Mouse (Mus musculus) cortical plate, adult 2 months (tissue): ENCODE measurements around the gene Veph1. TPM values are rescaled to one million over a fixed set of nuclear protein-coding genes. Genes with fewer than 3 reads are reported as not detected.

ENCODE experiments used
- H3K27ac ChIP-seq: fragments of 200-500 bp; 2 replicates; pipeline ENCODE4 v1.5.1; 2012; ENCODE audit warnings: low read length, control low read depth, inconsistent platforms; ENCODE audit not compliant: insufficient read depth
- H3K4me1 ChIP-seq: fragments of 200-500 bp; 2 replicates; pipeline ENCODE4 v1.6.1; 2011; ENCODE audit warnings: low read length; ENCODE audit not compliant: control insufficient read depth, insufficient read depth
- H3K4me3 ChIP-seq: fragments of 200-500 bp; 2 replicates; pipeline ENCODE4 v1.5.1; 2011; ENCODE audit warnings: mild to moderate bottlenecking, low read length, control low read depth; ENCODE audit not compliant: insufficient read depth
- CTCF ChIP-seq: fragments of 200-500 bp; IDR thresholded peaks from 2 replicates; pipeline ENCODE4 v1.5.1; 2011; ENCODE audit warnings: mild to moderate bottlenecking, control low read depth, low read length; ENCODE audit not compliant: insufficient read depth; ENCODE audit errors: extremely low read depth
- POLR2A ChIP-seq: fragments of 200-500 bp; IDR thresholded peaks from 2 replicates; pipeline ENCODE4 v1.6.1; 2011; ENCODE audit warnings: mild to moderate bottlenecking, low read length, control low read depth; ENCODE audit not compliant: insufficient read depth; ENCODE audit errors: extremely low read depth
- polyA plus RNA-seq: library from polyadenylated mRNA; depleted of rRNA; stranded (reverse); fragments of >200 nt; gene quantifications from 2 replicates; pipeline ENCODE4 v1.2.3, GENCODE M21; 2012

Veph1 gene
- polyA plus RNA-seq, 1 experiment = 0.04 TPM

DNA sequence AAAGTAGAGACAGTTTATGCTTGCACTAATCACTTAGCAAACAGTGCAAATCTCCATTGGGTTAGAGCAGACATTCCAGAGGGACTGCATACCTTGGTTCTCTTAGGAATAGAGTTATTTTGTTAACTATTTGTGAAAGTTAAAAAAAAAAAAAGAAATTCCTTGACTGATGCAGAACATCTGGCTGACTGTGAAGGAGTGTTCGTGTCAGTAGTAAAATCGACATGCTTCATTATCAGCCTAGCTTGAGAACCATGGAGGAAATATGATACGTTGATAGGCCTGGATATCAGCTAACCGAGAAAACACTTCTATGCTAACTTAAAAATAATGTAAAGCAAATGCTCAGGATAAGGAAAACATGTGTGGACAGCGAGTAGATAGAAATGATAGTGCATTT lies 191.1 kb downstream of the Veph1 start:
- H3K27ac ChIP-seq = no peak overlapping the region
- TF ChIP-seq CTCF = no peak
- TF ChIP-seq POLR2A = no peak
- H3K4me3 ChIP-seq = no peak overlapping the region
- H3K4me1 ChIP-seq = no peaks in the 10 kb centered on the region

DNA sequence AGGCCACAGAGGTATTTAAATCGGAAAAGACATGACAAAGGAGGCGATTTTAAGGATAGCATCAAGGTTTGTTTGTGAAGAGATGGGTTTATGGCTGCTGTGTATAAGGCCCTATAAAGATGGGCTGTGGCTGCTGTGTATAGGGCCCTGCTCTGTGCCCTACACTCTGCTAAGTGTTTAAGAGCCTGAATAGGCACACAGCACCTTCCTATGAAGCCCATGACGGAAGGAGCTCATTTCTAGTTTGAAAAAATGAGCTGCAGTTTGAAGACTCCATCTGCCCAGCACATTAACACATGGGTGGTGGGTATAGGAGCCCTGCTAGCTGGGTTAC lies 194.1 kb downstream of the Veph1 start:
- H3K4me3 ChIP-seq = no peak overlapping the region
- H3K4me1 ChIP-seq = no peaks in the 10 kb centered on the region
- H3K27ac ChIP-seq = no peak overlapping the region
- no peak for TF ChIP-seq CTCF

DNA sequence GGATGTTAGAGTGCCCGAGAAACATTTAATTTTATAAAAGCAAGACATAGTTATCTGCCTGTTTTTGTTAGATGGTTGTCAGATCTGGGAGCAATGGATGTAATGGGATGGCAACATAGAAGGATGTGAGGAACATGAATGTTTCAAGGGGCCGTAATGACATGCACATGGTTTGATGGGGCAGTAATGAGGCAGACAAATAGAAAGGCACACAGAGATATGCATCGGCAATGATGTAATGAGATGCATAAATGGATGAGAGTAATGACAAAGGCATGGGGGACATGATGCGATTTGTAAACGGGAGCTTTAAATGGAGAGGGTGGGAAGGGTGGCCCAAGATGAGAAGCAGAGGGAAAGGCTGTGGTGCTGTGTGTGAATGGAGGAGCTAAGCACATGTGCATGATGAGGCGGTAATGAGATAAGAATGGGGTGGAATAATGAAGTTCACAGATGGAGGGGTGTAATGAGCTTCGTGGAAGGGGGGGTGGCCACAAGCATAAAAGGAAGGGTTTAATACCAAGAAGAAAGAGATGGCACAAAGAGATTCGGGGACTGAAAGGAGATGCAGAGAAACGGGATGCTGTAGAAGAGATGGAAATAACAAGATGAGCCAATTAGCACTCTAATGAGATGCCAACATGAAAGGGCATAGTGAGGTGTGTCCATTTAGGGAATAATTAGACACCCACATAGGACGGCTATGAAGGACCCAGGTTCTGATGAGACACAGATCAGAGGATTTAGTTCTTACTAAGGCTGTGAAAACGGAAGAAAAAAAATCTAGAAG lies 194.6 kb downstream of the Veph1 start:
- Histone ChIP-seq H3K27ac (no peak overlapping the region), H3K4me3 (no peak overlapping the region), H3K4me1 (no peaks in the 10 kb centered on the region)
- TF ChIP-seq POLR2A = no peak
- no peak for TF ChIP-seq CTCF

DNA sequence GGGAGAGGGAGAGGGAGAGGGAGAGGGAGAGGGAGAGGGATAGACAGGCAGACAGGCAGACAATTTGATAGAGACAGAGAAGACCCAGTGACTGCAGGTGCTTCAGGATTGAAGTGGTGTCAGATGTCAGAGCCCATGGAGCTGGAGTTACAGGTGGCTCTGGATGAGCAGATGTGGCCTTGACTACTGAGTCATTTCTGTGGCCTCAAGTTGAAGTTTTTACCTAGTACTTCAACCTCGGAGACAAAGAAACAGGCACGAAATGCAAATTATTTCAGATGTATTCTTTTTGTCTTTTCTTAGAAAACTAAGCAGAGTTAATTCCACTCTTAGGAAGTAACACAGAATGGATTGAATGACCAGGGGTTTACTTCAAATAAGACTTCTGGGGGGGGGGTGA lies 195.6 kb downstream of the Veph1 start:
- H3K4me1 ChIP-seq = no peaks in the 10 kb centered on the region
- TF ChIP-seq CTCF (no peak), POLR2A (no peak)
- no peak overlapping the region for H3K4me3 ChIP-seq
- no peak overlapping the region for H3K27ac ChIP-seq

DNA sequence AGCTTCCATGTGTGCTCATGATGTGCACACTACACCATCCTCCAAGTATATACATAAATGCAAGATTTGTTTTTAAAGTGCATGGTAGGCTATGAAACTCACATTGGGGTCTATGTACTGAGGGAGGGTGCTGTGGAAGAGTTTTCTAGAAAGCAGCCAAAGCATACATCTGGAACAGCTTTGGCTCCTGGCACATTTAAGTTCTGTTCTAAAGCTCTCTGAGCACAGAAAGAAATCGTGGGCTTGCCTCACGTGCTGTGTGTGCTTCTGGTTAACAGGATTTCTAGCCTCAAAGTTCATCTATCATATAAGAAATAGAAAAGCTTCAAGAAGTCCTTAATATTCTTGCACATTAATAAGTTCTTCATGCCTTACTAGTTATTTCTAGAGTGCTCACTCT lies 204.9 kb downstream of the Veph1 start:
- TF ChIP-seq POLR2A (no peak), CTCF (no peak)
- H3K4me1 ChIP-seq = no peaks in the 10 kb centered on the region
- H3K4me3 ChIP-seq = no peak overlapping the region
- H3K27ac ChIP-seq = no peak overlapping the region

DNA sequence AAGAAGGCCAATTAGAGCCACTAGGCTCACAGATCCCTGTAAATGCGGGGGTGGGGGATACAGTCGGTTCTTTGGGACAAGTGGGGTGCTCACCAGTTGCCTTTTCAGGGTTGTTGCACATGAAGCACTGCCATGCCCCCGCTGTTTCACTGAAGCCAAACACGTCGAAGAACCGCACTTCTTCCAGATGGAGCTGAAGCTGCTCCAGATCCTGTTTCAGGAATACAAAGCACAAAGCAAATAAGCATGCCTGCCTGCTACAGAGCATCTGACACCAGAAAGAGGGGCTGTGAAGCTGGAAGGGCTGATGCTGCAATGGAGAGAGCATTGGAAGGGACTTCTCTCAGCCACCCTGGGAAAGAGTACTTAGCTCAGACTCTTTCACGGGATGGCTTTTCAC lies 209.0 kb downstream of the Veph1 start:
- Histone ChIP-seq H3K4me3 (no peak overlapping the region), H3K4me1 (no peaks in the 10 kb centered on the region), H3K27ac (no peak overlapping the region)
- no peak for TF ChIP-seq POLR2A
- no peak for TF ChIP-seq CTCF

DNA sequence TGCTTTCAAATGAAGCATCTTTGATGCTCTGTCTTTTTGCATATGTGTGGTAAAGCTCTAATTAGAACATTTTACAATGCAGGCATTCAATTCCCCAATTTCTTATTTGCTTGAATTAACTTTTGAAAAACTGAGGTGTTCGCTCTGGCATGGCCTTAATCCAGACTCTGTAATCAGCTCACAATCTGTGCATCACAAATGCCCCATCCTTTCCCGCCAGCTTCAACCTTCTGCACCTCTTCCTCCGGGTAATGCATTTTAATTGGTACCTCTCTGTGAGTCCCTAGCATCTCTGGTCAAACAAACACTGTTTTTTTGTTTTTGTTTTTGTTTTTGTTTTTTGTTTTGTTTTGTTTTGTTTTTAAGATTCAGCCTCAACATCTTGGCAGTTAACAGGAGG lies 212.8 kb downstream of the Veph1 start:
- Histone ChIP-seq H3K4me3 (no peak overlapping the region), H3K4me1 (peaks cover 4% of the 10 kb centered on the region; the same call in 1 of the 2 replicates), H3K27ac (no peak overlapping the region)
- TF ChIP-seq CTCF (no peak), POLR2A (no peak)

DNA sequence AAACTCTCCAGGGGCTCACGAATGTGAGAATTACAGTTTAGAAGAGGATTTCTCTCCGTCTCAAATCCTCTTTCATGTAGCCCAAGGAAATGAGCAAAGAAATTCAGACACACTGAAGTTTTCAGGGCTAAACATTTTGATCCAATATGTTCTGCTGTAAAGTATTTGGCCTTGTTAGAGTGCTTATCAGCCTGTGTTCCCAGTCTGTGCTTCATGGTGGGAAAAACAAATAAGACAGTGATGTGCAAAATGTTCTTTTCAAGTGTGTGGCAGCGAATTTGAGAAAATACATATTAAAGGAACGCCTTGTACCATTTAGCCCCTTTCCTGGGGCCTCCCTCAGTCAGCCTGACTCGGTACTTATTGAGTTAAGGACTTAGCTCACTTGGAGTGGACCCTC lies 213.2 kb downstream of the Veph1 start:
- TF ChIP-seq POLR2A (no peak), CTCF (no peak)
- peaks cover 4% of the 10 kb centered on the region; the same call in 1 of the 2 replicates for H3K4me1 ChIP-seq
- no peak overlapping the region for H3K4me3 ChIP-seq
- H3K27ac ChIP-seq = no peak overlapping the region

DNA sequence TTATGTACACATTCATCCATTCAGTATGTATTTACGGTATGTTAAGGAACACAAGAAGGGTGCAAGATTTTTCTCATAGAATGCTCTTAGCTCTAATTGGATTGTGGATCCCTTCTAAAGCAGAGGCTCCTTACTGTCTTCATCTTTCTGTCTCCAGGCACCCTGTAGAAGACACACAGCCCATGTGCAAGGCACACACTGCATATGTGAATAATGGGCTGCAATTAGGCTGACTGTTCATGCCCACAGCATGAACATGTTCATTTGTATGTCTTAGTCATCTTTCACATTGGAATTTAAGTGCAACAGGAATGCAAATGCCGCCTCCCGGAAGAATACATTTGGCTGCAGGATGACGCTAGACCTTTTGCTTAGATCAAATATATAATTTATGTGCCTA lies 213.7 kb downstream of the Veph1 start:
- no peak for TF ChIP-seq POLR2A
- no peak overlapping the region for H3K4me3 ChIP-seq
- H3K27ac ChIP-seq = no peak overlapping the region
- H3K4me1 ChIP-seq = peaks cover 4% of the 10 kb centered on the region; the same call in 1 of the 2 replicates

DNA sequence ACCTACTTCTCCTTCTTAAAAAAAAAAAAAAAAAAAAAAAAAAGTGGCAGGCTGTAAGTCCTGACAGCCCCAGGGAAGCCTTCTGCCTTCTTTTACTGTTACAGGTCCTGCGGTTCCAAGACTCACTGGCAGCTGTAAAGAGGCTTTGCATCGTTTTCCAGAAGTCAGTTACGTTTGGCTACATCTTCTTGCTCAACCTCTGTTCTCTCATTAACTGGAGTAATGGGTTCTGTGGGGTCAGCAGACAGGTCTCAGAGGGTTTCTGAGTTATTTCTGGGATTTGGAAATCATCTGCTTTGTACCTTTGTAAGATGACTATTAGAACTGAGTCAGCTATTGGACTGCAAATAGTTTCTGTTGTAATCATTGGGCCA lies 215.3 kb downstream of the Veph1 start:
- no peak for TF ChIP-seq POLR2A
- TF ChIP-seq CTCF = no peak
- Histone ChIP-seq H3K4me1 (peaks cover 4% of the 10 kb centered on the region; the same call in 1 of the 2 replicates), H3K4me3 (no peak overlapping the region), H3K27ac (no peak overlapping the region)
